Mouse (Mus musculus): ENCODE measurements around the gene Nap1l5. TPM values are rescaled to one million over a fixed set of nuclear protein-coding genes. Genes with fewer than 3 reads are reported as not detected.

The Nap1l5 gene
- polyA plus RNA-seq, 1 experiment = 0.28 TPM

GRCm38 (mm10) chr6:58922511-58922910, 15.6 kb upstream of the Nap1l5 start:
- Histone ChIP-seq H3K4me1 (ENCODE audit: control insufficient read depth, insufficient read depth, low read length) (no peaks in the 10 kb centered on the region), H3K4me3 (ENCODE audit: control insufficient read depth, low read depth, low read length) (no peak overlapping the region), H3K36me3 (ENCODE audit: control insufficient read depth, insufficient read depth, low read length) (no peaks in the 10 kb centered on the region), H3K27me3 (ENCODE audit: control insufficient read depth, insufficient read depth, low read length) (no peaks in the 10 kb centered on the region), H3K27ac (ENCODE audit: control insufficient read depth, insufficient read depth, low read depth, low read length) (no peak overlapping the region)
- TF ChIP-seq CTCF (IDR thresholded peaks at IDR 0.05; ENCODE audit: control insufficient read depth, insufficient read depth, insufficient replicate concordance, low read depth, low read length) (no peak), POLR2A (IDR thresholded peaks at IDR 0.05; ENCODE audit: control insufficient read depth, low read depth, low read length) (no peak)

GRCm38 (mm10) chr6:58921623-58922022, 14.7 kb upstream of the Nap1l5 start:
- Histone ChIP-seq H3K4me1 (ENCODE audit: control insufficient read depth, insufficient read depth, low read length) (no peaks in the 10 kb centered on the region), H3K4me3 (ENCODE audit: control insufficient read depth, low read depth, low read length) (no peak overlapping the region), H3K27me3 (ENCODE audit: control insufficient read depth, insufficient read depth, low read length) (no peaks in the 10 kb centered on the region), H3K27ac (ENCODE audit: control insufficient read depth, insufficient read depth, low read depth, low read length) (no peak overlapping the region), H3K36me3 (ENCODE audit: control insufficient read depth, insufficient read depth, low read length) (no peaks in the 10 kb centered on the region)
- no peak for TF ChIP-seq CTCF (IDR thresholded peaks at IDR 0.05; ENCODE audit: control insufficient read depth, insufficient read depth, insufficient replicate concordance, low read depth, low read length)
- TF ChIP-seq POLR2A (IDR thresholded peaks at IDR 0.05; ENCODE audit: control insufficient read depth, low read depth, low read length) = no peak

GRCm38 (mm10) chr6:58920735-58921134, 13.9 kb upstream of the Nap1l5 start:
- no peaks in the 10 kb centered on the region for H3K27me3 ChIP-seq (ENCODE audit: control insufficient read depth, insufficient read depth, low read length)
- TF ChIP-seq CTCF (IDR thresholded peaks at IDR 0.05; ENCODE audit: control insufficient read depth, insufficient read depth, insufficient replicate concordance, low read depth, low read length) (no peak), POLR2A (IDR thresholded peaks at IDR 0.05; ENCODE audit: control insufficient read depth, low read depth, low read length) (no peak)
- H3K27ac ChIP-seq (ENCODE audit: control insufficient read depth, insufficient read depth, low read depth, low read length) = no peak overlapping the region

GRCm38 (mm10) chr6:58916498-58916897, 9.6 kb upstream of the Nap1l5 start:
- no peaks in the 10 kb centered on the region for H3K4me1 ChIP-seq (ENCODE audit: control insufficient read depth, insufficient read depth, low read length)
- H3K27ac ChIP-seq (ENCODE audit: control insufficient read depth, insufficient read depth, low read depth, low read length) = no peak overlapping the region
- TF ChIP-seq CTCF (IDR thresholded peaks at IDR 0.05; ENCODE audit: control insufficient read depth, insufficient read depth, insufficient replicate concordance, low read depth, low read length) (no peak), POLR2A (IDR thresholded peaks at IDR 0.05; ENCODE audit: control insufficient read depth, low read depth, low read length) (no peak)
- no peaks in the 10 kb centered on the region for H3K27me3 ChIP-seq (ENCODE audit: control insufficient read depth, insufficient read depth, low read length)
- H3K36me3 ChIP-seq (ENCODE audit: control insufficient read depth, insufficient read depth, low read length) = no peaks in the 10 kb centered on the region
- H3K4me3 ChIP-seq (ENCODE audit: control insufficient read depth, low read depth, low read length) = no peak overlapping the region

More at GRCm38 (mm10) chr6:58920735-58921134, 13.9 kb upstream of the Nap1l5 start:
- no peaks in the 10 kb centered on the region for H3K4me1 ChIP-seq (ENCODE audit: control insufficient read depth, insufficient read depth, low read length)
- H3K36me3 ChIP-seq (ENCODE audit: control insufficient read depth, insufficient read depth, low read length) = no peaks in the 10 kb centered on the region
- H3K4me3 ChIP-seq (ENCODE audit: control insufficient read depth, low read depth, low read length) = peak overlapping the region; percentile 49; the same call in 1 of the 2 replicates

- Histone ChIP-seq H3K4me1 (ENCODE audit: control insufficient read depth, insufficient read depth, low read length) (no peaks in the 10 kb centered on the region), H3K36me3 (ENCODE audit: control insufficient read depth, insufficient read depth, low read length) (no peaks in the 10 kb centered on the region), H3K27me3 (ENCODE audit: control insufficient read depth, insufficient read depth, low read length) (no peaks in the 10 kb centered on the region), H3K4me3 (ENCODE audit: control insufficient read depth, low read depth, low read length) (no peak overlapping the region), H3K27ac (ENCODE audit: control insufficient read depth, insufficient read depth, low read depth, low read length) (no peak overlapping the region)
- TF ChIP-seq POLR2A (IDR thresholded peaks at IDR 0.05; ENCODE audit: control insufficient read depth, low read depth, low read length) (no peak), CTCF (IDR thresholded peaks at IDR 0.05; ENCODE audit: control insufficient read depth, insufficient read depth, insufficient replicate concordance, low read depth, low read length) (no peak)
Measured at GRCm38 (mm10) chr6:58913971-58914370, 7.1 kb upstream of the Nap1l5 start.

- Histone ChIP-seq H3K27ac (ENCODE audit: control insufficient read depth, insufficient read depth, low read depth, low read length) (no peak overlapping the region), H3K4me3 (ENCODE audit: control insufficient read depth, low read depth, low read length) (no peak overlapping the region), H3K4me1 (ENCODE audit: control insufficient read depth, insufficient read depth, low read length) (no peaks in the 10 kb centered on the region), H3K36me3 (ENCODE audit: control insufficient read depth, insufficient read depth, low read length) (no peaks in the 10 kb centered on the region), H3K27me3 (ENCODE audit: control insufficient read depth, insufficient read depth, low read length) (no peaks in the 10 kb centered on the region)
- TF ChIP-seq CTCF (IDR thresholded peaks at IDR 0.05; ENCODE audit: control insufficient read depth, insufficient read depth, insufficient replicate concordance, low read depth, low read length) = no peak
Measured at GRCm38 (mm10) chr6:58913551-58913950, 6.7 kb upstream of the Nap1l5 start.

GRCm38 (mm10) chr6:58912842-58913241, 6.0 kb upstream of the Nap1l5 start:
- Histone ChIP-seq H3K27ac (ENCODE audit: control insufficient read depth, insufficient read depth, low read depth, low read length) (no peak overlapping the region), H3K4me1 (ENCODE audit: control insufficient read depth, insufficient read depth, low read length) (no peaks in the 10 kb centered on the region), H3K27me3 (ENCODE audit: control insufficient read depth, insufficient read depth, low read length) (no peaks in the 10 kb centered on the region), H3K36me3 (ENCODE audit: control insufficient read depth, insufficient read depth, low read length) (no peaks in the 10 kb centered on the region), H3K4me3 (ENCODE audit: control insufficient read depth, low read depth, low read length) (no peak overlapping the region)
- no peak for TF ChIP-seq POLR2A (IDR thresholded peaks at IDR 0.05; ENCODE audit: control insufficient read depth, low read depth, low read length)
- no peak for TF ChIP-seq CTCF (IDR thresholded peaks at IDR 0.05; ENCODE audit: control insufficient read depth, insufficient read depth, insufficient replicate concordance, low read depth, low read length)

GRCm38 (mm10) chr6:58907791-58908190, 915 bp upstream of the Nap1l5 start:
- H3K27me3 ChIP-seq (ENCODE audit: control insufficient read depth, insufficient read depth, low read length) = no peaks in the 10 kb centered on the region
- H3K4me1 ChIP-seq (ENCODE audit: control insufficient read depth, insufficient read depth, low read length) = peaks cover 5% of the 10 kb centered on the region; the same call in 1 of the 2 replicates
- H3K36me3 ChIP-seq (ENCODE audit: control insufficient read depth, insufficient read depth, low read length) = no peaks in the 10 kb centered on the region
- TF ChIP-seq CTCF (IDR thresholded peaks at IDR 0.05; ENCODE audit: control insufficient read depth, insufficient read depth, insufficient replicate concordance, low read depth, low read length) (no peak), POLR2A (IDR thresholded peaks at IDR 0.05; ENCODE audit: control insufficient read depth, low read depth, low read length) (no peak)
- no peak overlapping the region for H3K27ac ChIP-seq (ENCODE audit: control insufficient read depth, insufficient read depth, low read depth, low read length)
- no peak overlapping the region for H3K4me3 ChIP-seq (ENCODE audit: control insufficient read depth, low read depth, low read length)

All from testis, adult 2 months (tissue).